Mouse (Mus musculus) left cerebral cortex, adult 18-20 months (tissue): Measurements from ENCODE around the gene Krt42. TPM values are rescaled to one million over a fixed set of nuclear protein-coding genes. Genes with fewer than 3 reads are reported as not detected.

Experiments used
- total RNA-seq, 2 experiments: library from RNA; stranded (reverse); gene quantifications; 2 replicates each; pipeline ENCODE4 v1.2.3; 2021

The Krt42 gene
- total RNA-seq, 2 experiments from 2014 or later, result 0.35 TPM; not detected in 1

Other genes with a start within 250 kb of the Krt42 start
- not detected for gene Krt33b, start 240.0 kb downstream of the Krt42 start, total RNA-seq
- gene Krt34, start 228.3 kb downstream of the Krt42 start, total RNA-seq, result not detected
- gene Krt31, start 219.3 kb downstream of the Krt42 start, total RNA-seq, result not detected
- gene Krt32, start 181.6 kb downstream of the Krt42 start, total RNA-seq, result not detected
- not detected for gene Krt35, start 173.6 kb downstream of the Krt42 start, total RNA-seq
- gene Krt36, start 164.2 kb downstream of the Krt42 start, total RNA-seq, result not detected
- gene Krt13, start 148.3 kb downstream of the Krt42 start, total RNA-seq, result not detected
- not detected for gene Krt15, start 133.9 kb downstream of the Krt42 start, total RNA-seq
- gene Krt19, start 121.2 kb downstream of the Krt42 start, total RNA-seq, result not detected
- 1 to 10 TPM; 3.8 to 4.9 TPM for gene Krt9, start 76.6 kb downstream of the Krt42 start, total RNA-seq
- not detected for gene Krt14, start 62.3 kb downstream of the Krt42 start, total RNA-seq
- not detected for gene Krt16, start 21.0 kb downstream of the Krt42 start, total RNA-seq
- under 1 TPM in 1 of 2 experiments, not detected in 1; 0.28 TPM for gene Krt17, start 8.8 kb downstream of the Krt42 start, total RNA-seq
- gene Eif1, start 50.0 kb upstream of the Krt42 start, total RNA-seq, result 100 to 1,000 TPM; 831 to 849 TPM
- gene Gast, start 64.5 kb upstream of the Krt42 start, total RNA-seq, result not detected
- gene Hap1, start 86.3 kb upstream of the Krt42 start, total RNA-seq, result 100 to 1,000 TPM; 147 to 179 TPM
- gene Jup, start 127.9 kb upstream of the Krt42 start, total RNA-seq, result 10 to 100 TPM; 47.2 to 49.3 TPM
- 10 to 100 TPM; 10.4 to 11.3 TPM for gene P3h4, start 145.0 kb upstream of the Krt42 start, total RNA-seq
- 1 to 10 TPM; 4.3 to 6.6 TPM for gene Fkbp10, start 145.8 kb upstream of the Krt42 start, total RNA-seq
- 10 to 100 TPM; 47.2 to 53.8 TPM for gene Nt5c3b, start 171.9 kb upstream of the Krt42 start, total RNA-seq
- 1 to 10 TPM in 1 of 2 experiments, under 1 TPM in 1; 0.82 to 1.2 TPM for gene Klhl10, start 172.0 kb upstream of the Krt42 start, total RNA-seq
- 100 to 1,000 TPM; 104 to 106 TPM for gene Klhl11, start 202.9 kb upstream of the Krt42 start, total RNA-seq